Mouse (Mus musculus) spleen, embryonic (tissue): ENCODE data around the gene Gfi1b.

Source experiments
- CTCF ChIA-PET: fragments of 350-600 bp; sonication (Branson Sonifier 250); formaldehyde crosslinking; loops from one replicate; lab custom pipeline; 2022; lab: Charles Lee

The Gfi1b gene

DNA sequence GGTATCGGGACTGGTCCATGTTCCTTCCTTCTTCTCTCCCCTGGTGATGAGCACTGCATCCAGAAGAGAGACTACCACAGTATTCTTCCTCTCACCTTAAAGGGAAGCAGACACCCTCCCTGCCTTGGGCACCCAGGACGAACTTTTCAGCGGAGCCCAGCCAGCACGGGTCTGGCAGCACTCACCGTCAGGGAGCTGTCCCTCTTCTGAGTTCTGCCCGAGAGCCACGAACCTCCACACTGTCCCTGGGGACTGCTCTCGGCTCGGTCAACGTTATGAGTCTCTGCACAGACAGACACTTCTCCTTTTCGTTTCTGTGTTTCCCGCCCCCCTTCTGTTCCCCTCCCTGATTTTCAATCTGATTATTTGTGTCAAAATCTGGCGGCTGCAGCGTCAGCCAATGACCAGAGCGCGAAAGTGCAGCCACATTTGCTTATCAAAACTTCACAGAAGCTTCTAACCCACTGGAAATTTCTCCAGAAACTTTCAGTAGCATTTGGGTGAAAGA, at the start of gene Gfi1b:
Gene Gfi1b, minus strand, starts transcription at position 319 of the 508 bp plus-strand sequence.
- CTCF ChIA-PET, result interaction anchor here (0.6 to 1.8 kb wide), 12 partner anchors 10 to 1148 kb away, joined by 3 to 15 read pairs (median 4); partner anchors contain the start of genes Ralgds and Tsc1

DNA sequence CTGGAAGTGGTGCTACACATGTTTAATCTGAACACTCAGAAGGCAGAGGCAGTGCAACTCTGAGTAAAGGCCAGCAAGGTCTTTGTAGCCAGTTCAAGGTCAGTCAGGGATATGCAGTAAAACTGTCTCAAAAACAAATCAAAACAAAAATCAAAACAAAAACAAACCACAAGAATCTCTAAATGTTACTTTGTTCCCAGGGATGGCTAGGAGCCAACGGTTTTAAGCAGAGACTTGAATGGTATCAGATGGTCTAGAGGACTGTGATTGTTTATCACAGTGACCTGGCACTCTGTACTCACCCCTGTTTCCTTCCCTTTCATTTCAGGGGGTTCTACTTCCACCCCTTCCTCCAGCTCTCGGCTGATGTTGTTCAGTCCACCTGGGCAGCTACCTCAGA, 49.7 kb upstream of the Gfi1b start:
- CTCF ChIA-PET, result no interaction called here

DNA sequence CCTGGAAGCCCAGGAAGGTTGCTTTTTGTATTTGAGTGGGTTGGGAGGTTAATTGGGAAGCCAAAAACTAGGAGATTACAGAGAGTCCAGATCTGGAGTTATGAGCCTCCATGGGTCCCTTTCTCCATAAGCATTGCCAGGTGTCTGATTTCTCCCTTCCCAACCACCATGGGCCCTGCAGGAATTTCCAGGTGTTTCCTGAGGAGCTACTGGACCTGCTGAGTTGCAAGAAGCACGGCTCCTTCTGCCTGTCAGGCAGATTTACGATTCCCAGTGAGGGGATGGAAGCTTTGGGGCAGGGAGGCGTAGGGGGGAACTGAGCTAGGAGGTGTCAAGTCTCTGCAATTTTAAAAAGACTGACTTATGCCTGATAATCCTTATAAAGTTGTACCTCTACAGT, 44.0 kb upstream of the Gfi1b start:
- CTCF ChIA-PET, result no interaction called here

DNA sequence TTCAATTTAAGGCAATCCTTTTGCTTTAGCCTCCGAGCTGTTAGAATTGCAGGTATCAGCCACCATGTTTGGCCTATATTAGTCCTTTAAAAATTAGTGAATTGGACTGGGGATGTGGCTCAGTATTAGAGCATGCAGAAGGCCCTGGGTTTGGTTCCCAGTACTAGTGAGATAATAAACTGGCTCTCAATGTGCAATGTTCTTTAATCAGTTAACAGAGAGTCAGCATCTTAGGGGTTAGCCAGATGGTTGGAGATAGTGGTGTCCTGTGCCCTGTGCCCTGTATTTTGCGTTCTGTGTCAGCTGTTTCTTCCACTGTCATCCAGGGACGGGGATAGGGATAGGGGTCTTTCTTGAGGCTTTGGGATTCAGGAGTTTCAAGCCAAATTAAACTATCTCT, 41.1 kb upstream of the Gfi1b start:
- CTCF ChIA-PET, result no interaction called here

DNA sequence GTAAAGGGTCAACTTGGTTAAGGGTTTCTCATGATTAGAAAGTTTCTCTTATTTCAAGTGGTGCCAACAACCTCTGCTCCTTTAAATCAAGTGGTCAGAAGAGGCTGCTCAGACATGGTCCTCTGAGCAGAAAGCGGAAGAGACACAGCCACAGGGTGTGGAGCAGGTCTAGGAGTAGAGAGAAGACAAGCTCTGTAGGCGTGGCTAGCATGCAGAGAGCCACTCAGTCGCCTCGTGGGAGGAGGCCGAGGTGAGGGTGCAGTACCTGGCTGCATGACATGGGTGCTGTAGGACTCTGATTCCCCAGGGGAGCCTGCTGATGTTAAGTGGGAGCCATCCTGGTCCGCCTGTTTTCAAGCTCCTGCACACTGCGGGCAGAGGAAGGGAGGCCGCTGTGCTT, 34.4 kb upstream of the Gfi1b start:
- CTCF ChIA-PET, result no interaction called here

DNA sequence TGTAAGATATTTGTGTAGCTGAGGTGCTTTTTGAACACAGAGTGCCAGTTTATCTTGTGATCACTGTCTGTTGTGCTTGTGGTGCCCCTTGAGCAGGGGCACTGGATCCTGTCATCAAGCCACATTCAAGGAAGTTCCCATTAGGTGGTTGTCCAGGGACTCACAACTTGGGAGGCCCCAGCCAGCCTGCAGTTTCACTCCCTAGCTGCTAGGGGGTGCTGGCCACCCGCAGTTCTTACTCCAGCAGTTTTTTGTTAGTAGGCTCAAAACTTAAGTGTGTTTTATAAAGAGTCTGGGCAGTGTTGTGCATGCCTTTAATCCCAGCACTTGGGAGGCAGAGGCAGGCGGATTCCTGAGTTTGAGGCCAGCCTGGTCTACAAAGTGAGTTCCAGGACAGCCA, 32.5 kb upstream of the Gfi1b start:
- CTCF ChIA-PET, result no interaction called here

DNA sequence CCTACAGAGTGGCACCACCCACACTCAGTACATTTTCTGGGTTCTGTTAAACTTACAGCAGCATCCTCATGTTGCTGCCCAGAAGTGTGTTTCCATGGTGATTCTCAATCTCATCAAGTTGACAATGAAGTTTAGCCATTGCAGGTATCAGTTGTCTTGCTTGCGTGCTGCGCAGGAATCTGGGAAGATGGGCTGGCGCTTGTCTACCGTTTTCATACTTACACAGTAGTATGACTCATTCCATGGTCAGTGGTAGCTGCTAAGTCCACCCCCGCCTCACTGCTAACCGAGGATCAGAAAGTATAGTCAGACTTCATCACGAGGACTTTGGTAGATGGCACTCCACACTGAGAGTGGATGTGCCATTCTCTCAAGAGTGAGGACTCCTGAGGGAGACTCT, 31.6 kb upstream of the Gfi1b start:
- CTCF ChIA-PET, result interaction anchor here (0.6 to 0.7 kb wide), 2 partner anchors 47 to 184 kb away, joined by 4 to 10 read pairs; no protein-coding TSS in a partner anchor

DNA sequence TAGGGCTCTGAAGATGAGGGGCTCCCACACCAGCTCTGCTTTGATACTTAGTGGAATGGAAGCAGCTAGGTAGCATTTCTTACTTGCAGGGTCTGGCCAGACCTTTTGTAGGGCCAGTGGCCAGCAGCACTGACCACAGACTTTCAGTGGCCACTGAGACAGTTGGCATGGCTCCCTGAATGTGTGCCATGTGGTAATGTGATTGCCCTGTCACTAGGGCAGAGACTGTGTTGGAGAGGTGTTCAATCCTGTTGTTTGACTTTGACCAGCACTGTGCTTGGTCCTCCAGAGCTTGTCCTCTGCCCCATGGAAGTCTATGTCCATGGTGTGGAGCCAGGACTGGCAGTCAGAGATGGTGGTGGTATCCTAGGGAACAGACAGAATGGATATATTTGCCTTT, 28.7 kb upstream of the Gfi1b start:
- CTCF ChIA-PET, result interaction anchor here (0.6 kb wide), 1 partner anchor 28 kb away, joined by 4 read pairs; no protein-coding TSS in a partner anchor

DNA sequence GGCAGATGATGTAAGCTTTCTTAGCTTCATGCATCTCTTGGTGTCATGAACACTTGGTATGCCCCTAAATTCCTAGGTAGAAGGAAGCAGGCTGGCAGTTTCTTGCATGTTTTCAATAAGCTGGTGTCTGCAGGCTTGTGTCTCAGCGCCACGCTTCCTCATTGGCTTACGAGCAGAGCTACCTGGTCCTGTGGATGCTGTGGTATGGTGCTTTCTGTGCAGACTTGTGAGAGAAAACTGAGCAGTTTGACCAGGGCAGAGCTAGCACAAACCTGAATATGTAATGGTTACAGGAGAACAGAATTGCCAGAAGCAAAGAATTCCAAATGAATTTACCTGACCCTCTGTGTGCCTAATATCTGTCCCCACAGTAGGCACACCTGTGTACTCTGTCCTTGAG, 21.3 kb upstream of the Gfi1b start:
- CTCF ChIA-PET, result no interaction called here

DNA sequence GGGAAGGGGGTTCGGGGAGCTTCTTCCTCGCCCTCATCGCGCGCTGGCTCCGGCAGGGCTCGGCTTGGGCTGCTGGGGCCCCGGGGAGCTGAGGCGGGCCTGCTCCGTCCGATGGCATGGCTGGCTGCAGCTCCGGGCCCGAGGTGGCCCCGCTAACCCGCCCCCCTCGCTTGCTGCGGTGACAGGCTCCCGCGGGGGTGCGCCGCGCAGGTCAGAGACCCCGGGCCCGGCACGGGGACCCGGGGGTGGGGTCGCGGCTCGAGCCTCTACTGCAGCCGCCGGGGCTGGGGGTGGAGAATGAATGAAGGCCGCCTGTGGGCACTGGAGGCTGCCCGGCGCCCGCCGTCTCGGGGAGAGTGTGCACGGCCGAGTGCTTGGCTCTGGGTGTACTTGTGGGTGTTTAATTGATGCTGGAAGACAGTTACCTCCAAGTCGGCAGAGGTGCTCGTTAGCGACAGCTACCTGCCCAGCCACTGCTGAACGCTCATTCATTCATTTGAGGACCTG, 19.7 kb upstream of the Gfi1b start:
- CTCF ChIA-PET, result interaction anchor here (0.7 to 1.0 kb wide), 3 partner anchors 234 to 1226 kb away, joined by 3 to 18 read pairs (median 3); no protein-coding TSS in a partner anchor

DNA sequence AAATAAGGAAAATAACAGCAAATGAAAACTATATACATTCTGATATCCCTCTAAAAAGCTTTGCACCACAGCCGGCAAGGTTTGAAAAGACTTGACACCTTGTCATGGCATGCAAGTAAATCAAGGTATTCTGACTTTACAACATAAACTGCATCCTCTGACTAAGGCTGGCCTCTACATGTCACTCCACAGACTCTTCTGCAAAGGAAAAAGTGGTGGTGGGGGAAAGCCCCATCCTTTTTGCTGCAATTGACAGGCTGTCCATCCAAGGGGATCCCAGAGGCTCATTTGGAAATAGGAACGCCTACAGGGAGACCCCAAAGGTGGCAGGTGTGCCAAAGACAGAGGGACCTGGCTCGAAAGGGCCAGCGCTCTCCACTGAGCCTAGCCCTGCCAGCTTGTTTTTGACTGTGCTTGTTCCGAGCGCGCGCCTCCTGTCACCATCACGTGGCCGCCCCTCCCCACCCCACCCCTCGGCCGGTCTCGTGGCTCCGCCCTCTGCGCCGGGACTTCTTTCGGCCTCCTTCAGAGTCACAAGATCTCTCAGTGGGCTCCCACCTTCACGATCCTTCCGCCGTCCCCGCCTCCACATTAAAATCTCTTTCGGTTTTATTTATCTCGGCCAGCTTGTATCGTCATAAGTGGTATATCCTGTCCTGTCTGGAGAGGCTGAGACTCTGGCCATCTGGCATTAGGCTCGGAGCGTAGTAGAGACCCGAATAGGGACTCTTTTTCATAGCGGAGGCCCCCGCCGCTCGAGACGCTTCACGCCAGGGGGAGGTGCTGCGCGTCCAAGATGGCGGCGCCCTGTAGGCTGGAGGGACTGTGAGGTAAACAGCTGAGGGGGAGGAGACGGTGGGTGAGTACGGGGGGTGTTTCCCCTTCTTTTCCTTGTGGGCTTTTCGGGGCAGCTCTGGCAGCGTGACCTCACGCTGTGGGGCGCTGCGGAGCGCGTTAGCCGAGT, 19.0 kb upstream of the Gfi1b start, which contains the start of gene Tsc1:
Gene Tsc1, plus strand, starts transcription at position 768 of the 964 bp plus-strand sequence.
- CTCF ChIA-PET, result interaction anchor here (0.7 to 1.7 kb wide), 3 partner anchors 18 to 1225 kb away, joined by 3 to 5 read pairs (median 3); partner anchors contain the start of gene Gfi1b

DNA sequence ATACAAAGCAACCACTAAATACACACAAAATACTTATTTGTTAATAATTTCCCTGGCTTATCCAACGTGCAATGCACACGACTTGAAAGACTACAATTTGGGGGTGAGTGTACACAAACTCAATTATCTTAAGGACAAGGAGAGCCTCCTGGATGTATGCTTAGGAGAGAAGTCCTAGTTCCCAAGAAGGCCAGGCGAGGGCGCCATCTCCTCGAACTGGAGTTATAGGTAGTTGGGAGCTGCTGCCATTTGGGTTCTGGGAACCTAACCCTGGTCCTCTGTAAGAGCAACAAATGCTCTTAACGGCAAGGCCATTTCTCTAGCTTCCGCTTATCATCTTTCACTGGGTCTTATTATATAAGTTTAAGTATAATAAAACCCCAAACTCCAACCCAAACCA, 18.0 kb upstream of the Gfi1b start:
- CTCF ChIA-PET, result interaction anchor here (1.7 kb wide), 1 partner anchor 17 kb away, joined by 5 read pairs; the partner anchor contains the start of gene Gfi1b

DNA sequence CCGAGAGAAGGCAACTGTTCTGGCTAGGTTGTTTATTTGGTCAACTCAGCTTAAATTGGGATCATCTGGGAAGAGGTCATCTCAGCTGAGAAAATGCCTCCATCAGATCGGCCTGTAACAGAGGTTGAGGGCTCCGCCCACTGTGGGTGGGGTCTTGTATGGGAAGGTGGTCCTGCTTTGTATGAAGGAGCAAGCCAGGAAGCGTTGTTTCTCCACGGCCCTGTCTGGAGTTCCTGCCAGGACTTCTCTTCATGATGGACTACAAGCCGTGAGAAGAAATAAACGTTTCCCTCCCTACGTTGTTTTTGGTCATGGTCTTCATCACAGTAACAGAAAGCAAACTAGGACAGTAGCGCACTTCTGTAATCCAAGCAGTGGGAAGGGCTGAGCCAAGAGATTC, 17.1 kb upstream of the Gfi1b start:
- CTCF ChIA-PET, result no interaction called here

DNA sequence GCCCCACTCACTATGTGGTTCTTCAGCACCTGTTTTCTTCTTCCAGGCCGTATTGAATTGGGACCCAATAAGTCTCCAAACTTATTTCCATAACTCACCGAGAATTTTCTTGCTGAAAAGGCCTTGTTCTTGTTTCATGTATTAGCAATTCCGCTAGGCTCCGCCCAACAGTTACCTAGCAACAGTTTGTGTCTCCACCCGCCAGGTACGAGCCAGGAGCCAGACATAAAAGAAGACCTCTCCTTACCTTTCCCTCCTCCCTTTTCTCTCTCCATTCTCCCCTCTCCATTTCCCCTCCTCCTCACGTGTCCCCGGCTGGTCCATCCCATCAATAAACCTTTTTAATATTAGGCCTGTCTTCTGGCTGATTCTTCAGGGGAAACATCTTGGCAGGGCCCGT, 16.6 kb upstream of the Gfi1b start:
- CTCF ChIA-PET, result no interaction called here

DNA sequence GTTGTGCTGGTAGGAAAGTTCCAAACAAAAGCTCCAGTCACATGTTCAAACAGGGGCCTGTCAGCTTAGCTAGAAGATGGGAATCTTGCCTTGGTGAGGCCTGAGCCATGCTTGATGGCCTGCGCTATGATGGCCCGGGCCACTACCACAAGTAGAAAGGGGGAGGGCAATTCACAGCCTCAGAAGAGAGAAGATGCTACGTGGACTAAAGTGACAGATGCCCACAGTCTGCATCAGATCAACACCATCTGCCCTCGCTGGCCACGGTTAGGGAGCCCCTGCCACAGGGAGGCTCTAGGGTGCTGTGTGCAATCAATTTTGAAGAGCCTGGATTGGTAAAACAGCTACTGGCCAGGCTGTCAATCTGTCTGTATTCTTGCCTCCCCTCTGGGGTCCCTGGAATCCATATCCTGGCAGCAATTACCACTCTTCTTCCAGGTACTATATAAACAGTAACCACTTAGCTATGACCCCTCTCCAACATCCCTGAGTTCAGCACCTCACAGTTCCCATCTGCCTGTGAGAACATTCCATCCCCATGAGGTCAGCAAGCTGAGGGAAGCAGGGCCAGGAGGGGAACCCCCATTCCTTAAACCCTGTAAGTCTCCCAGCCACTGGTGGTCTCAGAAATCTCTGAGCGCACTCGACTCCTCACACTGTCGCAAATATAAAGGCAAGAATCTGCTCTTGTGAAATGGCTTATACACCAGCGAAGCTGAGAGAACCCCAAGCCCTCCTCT, 15.5 kb upstream of the Gfi1b start:
- CTCF ChIA-PET, result interaction anchor here (1.1 kb wide), 1 partner anchor 15 kb away, joined by 6 read pairs; the partner anchor contains the start of gene Gfi1b

DNA sequence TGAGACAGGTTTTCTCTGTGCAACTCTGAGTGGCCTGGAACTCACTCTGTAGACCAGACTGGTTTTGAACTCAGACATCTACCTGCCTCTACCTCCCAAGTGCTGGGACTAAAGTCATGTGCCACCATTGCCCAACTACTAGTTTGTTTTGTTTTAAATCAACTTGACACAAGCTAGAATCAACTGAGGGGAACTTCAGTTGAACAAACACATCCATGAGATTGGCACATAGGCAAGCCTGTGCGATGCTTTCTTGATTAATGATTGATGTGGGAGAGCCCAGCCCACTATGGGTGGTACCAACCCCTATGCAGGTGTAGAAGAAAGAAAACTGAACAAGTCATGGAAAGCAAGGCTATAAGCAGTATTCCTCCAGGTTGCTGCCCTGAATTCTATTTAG, 13.4 kb upstream of the Gfi1b start:
- CTCF ChIA-PET, result no interaction called here

DNA sequence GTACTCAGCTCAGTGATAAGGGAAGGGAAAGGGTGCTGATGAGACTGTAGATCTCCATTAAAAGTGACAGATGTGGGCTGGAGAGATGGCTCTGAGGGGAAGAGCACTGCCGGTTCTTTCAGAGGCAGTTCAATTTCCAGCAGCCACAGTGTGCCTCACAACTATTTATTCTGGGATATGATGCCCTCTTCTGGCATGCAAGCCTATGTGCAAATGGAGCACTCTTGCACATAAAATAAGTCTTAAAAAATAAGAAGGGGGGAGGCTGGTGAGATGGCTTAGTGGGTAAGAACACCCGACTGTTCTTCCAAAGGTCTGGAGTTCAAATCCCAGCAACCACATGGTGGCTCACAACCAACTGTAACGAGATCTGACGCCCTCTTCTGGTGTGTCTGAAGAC, 11.4 kb upstream of the Gfi1b start:
- CTCF ChIA-PET, result no interaction called here

DNA sequence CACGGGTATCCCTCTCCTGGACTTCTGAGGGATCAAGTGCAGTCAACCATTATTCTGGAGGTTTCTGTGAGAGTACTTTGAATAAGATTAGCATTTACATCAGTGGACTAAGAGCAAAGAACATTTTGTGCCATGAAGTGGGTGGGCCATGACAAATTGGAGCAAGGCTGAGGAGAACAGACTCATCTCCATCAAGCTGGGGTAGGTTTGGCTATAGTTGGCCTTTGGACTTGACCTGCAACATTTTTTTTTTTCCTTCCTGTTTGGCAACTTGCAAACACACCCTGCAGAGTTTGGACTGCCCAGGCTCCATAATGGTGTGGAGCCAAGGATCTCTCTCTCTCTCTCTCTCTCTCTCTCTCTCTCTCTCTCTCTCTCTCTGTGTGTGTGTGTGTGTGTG, 10.8 kb upstream of the Gfi1b start:
- CTCF ChIA-PET, result interaction anchor here (1.2 kb wide), 1 partner anchor 10 kb away, joined by 3 read pairs; the partner anchor contains the start of gene Gfi1b

DNA sequence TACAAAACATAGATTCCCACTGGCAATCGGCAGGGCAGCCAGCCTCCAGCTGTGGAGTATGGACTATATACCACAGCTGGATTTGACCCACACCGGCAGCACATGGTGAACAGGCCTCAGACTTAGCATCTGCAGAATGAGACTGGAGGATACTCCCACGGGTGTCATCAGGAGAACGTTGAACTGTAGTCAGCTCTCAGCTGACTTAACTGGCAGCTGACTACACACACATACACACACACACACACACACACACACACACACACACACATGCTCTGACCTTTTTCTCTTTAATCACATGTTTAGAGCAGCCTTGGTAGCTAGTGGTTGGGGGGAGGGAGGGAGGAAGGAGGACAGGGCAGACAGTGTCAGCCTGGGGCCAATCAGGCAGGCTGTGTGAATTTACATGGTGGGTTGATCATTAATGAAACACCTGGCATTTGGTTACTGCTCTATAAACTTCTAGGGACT, 8.2 kb upstream of the Gfi1b start:
- CTCF ChIA-PET, result no interaction called here

DNA sequence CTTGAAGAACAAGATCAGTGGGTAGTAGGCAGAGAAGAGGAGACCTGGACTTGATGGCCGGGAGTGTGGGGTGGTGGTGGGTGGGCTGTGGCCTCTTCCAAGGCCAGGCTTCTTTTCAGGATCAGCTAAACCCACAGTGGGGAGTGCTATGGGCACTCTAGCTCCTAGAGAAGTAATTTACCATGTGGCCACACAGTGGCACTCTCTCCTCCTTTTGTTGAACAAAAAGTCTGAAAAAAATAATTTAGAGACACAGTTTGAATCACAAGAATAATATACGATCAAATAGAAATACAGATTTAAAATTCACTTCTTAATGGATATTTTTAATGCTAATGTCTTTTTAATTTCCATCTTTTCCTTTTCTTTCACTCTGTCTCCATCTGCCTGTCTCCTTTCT, 6.3 kb upstream of the Gfi1b start:
- CTCF ChIA-PET, result no interaction called here

DNA sequence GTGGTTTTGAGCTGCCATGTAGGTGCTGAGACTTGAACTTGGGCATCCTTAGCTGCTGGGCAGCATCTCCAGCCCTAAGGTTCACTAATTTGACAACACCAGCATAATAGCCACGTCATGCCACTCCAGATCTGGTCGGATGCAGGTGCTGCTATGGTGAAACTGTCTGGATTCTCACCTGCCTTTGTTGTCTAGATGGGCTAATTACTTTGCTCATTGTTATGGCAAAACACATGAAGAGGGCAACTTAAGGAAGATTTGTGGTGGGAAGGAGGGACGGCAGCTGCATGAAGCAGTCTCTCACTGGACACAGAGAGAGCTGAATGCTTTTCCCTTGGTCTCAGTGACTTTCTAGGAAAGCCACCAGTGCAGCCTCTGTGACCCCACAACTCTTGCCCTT, 4.3 kb upstream of the Gfi1b start:
- CTCF ChIA-PET, result interaction anchor here (1.0 to 1.1 kb wide), 2 partner anchors 33 kb away, joined by 3 to 4 read pairs; no protein-coding TSS in a partner anchor
